Mouse (Mus musculus) heart, adult 18-20 months (tissue): ENCODE results near the gene Gm3755. TPM values are rescaled to one million over a fixed set of nuclear protein-coding genes. Genes with fewer than 3 reads are reported as not detected.
"Not testable (repeated sequence)": the region's sequence is repeated elsewhere in the genome, so short reads cannot be mapped to it uniquely, and the experiment has no call there.

Experiments
- DNase-seq, 2 experiments: peaks; one replicate each; pipeline ENCODE4 v3.0.0; 2021 to 2022; ENCODE audit warnings: mixed read lengths in 1 of 2
- long read RNA-seq, 2 experiments: library from polyadenylated mRNA; stranded (forward); transcript quantifications; one replicate each; pipeline ENCODE4 v2.0.0; 2021
- total RNA-seq, 2 experiments: library from RNA; stranded (reverse); gene quantifications; 2 replicates each; pipeline ENCODE4 v1.2.3; 2021

Gene Gm3755
- total RNA-seq, result not detected
- long read RNA-seq, experiment 1, result 0 reads
- long read RNA-seq, experiment 2, result 0 reads

DNA sequence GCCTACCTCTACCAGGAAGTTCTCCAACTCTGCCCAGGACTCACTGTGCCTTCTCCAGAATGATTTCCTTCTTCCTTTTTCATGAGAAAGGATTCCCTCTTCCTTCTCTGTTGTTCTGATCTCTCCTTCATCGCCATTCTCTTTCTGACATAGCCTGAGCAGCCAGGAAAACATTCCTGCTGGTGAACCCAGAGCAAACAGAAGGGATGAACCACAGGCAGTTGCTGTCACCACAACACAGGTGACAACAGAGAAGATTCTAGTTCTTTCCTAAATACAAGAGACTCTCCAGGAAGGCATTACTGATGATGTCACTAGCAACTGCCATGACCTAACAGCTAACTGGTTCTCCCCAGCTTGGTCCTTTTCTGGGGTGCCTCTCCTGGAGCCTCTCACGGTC lies at the start of gene Gm3755:
TSS of gene Gm3755 (minus strand) at position 101 of the 400 bp plus-strand sequence.
- DNase-seq, result not testable (repeated sequence)

- not testable (repeated sequence) for DNase-seq
Observed at GRCm38 (mm10) chr14:7488731-7489130, 38.0 kb upstream of the Gm3755 start.

GRCm38 (mm10) chr14:7483662-7484061 lies 32.9 kb upstream of the Gm3755 start, which contains the start of gene Gm3752:
Gene Gm3752 (minus strand): TSS chr14:7483762.
- DNase-seq, result not testable (repeated sequence)

GRCm38 (mm10) chr14:7422496-7422895 lies 28.2 kb downstream of the Gm3755 start:
- DNase-seq, result not testable (repeated sequence)

Other genes starting within 250 kb of the Gm3755 start
- gene Gm3727, start 186.2 kb downstream of the Gm3755 start, total RNA-seq, result not detected
- gene Gm3739, start 135.9 kb downstream of the Gm3755 start, total RNA-seq, result under 1 TPM in 1 of 2 experiments, not detected in 1; 0.15 TPM
- gene Gm5797, start 118.5 kb downstream of the Gm3755 start, total RNA-seq, result not detected
- gene Gm8374, start 85.8 kb downstream of the Gm3755 start, total RNA-seq, result not detected
- gene Gm3752, start 32.8 kb upstream of the Gm3755 start, total RNA-seq, result not detected
- under 1 TPM; 0.79 to 0.80 TPM for gene Gm3558, start 117.6 kb upstream of the Gm3755 start, total RNA-seq
- gene Gm10338, start 144.7 kb upstream of the Gm3755 start, total RNA-seq, result not detected
- not detected for gene Gm10128, start 193.1 kb upstream of the Gm3755 start, total RNA-seq